Mouse (Mus musculus) neural tube, embryonic 13.5 days (tissue): ENCODE measurements around the gene Nr2c1. TPM values are rescaled to one million over a fixed set of nuclear protein-coding genes. Genes with fewer than 3 reads are reported as not detected.

ENCODE experiments used
- ATAC-seq: fragments of 200-750 bp; cut with Nextera tagmentation; 2 replicates; pipeline ENCODE4 v1.8.0; 2017; ENCODE audit warnings: low read depth, mild to moderate bottlenecking, moderate TSS enrichment, moderate library complexity
- H3K27ac ChIP-seq: fragments of 300-500 bp; sonication (generic); replicated peaks from 2 replicates; pipeline ENCODE4 v1.5.1; 2015; ENCODE audit warnings: moderate library complexity, mild to moderate bottlenecking, inconsistent platforms
- H3K27me3 ChIP-seq: fragments of 300-500 bp; sonication (generic); 2 replicates; pipeline ENCODE4 v1.6.1; 2015; ENCODE audit warnings: mild to moderate bottlenecking, inconsistent platforms
- H3K36me3 ChIP-seq: fragments of 300-500 bp; sonication (generic); 2 replicates; pipeline ENCODE4 v1.6.1; 2015; ENCODE audit warnings: mild to moderate bottlenecking, inconsistent platforms
- H3K4me1 ChIP-seq: fragments of 300-500 bp; sonication (generic); replicated peaks from 2 replicates; pipeline ENCODE4 v1.6.1; 2015; ENCODE audit warnings: inconsistent platforms
- H3K4me2 ChIP-seq: fragments of 300-500 bp; sonication (generic); 2 replicates; pipeline ENCODE4 v1.6.1; 2015; ENCODE audit warnings: inconsistent platforms, mild to moderate bottlenecking, moderate library complexity
- H3K4me3 ChIP-seq: fragments of 300-500 bp; sonication (generic); 2 replicates; pipeline ENCODE4 v1.5.1; 2015; ENCODE audit warnings: mild to moderate bottlenecking, inconsistent platforms
- H3K9ac ChIP-seq: fragments of 300-500 bp; sonication (generic); 2 replicates; pipeline ENCODE4 v1.6.1; 2015; ENCODE audit warnings: moderate library complexity, mild to moderate bottlenecking, inconsistent platforms
- H3K9me3 ChIP-seq: fragments of 300-500 bp; sonication (generic); 2 replicates; pipeline ENCODE4 v1.6.1; 2016; ENCODE audit warnings: inconsistent platforms
- WGBS: fragments of 180-500 bp; shearing (Covaris S2); methylation state at CpG from one replicate; pipeline ENCODE4 v1.1.7; 2015; 5-methylcytosine and 5-hydroxymethylcytosine counted together
- polyA plus RNA-seq: library from polyadenylated mRNA; unstranded; fragments of >200 nt; fragmentation: Nextera tagmentation; extraction: Ambion mirVana; gene quantifications from 2 replicates; pipeline ENCODE4 v1.2.1, GENCODE M21; 2015

Nr2c1 gene
- polyA plus RNA-seq, 1 experiment from 2014 or later, result 8.3 TPM

DNA sequence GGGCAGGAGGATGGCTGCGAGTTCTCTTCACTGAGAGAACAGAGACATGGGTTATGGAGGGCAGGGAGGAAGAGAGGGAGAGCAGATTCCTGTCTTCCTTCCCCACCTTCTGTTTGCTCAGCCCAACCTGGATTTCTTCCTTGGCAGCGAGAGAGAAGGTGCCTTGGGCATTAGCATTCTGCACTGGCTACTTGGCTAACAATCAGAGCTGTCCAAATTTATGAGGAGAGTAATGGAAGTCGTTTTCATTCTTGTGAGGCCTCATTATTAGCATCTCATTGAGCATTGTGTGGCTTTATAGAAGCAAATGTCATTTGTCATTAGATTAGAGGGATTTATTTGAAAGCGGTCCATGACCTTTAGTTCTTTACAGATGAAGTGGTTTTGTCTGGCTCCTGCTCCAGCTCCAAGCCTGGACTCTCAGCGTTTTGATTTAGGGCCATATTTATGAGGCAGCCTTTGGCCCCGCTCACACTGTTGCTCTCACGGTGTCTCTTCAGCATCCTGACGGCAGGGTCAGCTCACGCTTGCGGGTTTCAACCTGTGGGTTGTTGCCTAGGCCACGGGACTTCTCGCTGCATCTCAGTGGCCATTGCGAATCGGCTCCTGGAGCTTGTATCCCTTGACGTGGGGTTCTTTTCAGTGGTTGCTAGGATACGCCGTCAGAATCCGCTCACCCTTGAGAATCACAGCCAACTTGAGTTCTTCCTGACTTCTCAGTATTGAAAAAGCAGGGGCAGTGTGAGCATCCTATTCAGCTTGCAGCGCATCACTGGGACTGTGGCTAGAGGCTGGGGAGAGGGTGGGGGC is 82.6 kb downstream of the Nr2c1 start:
- H3K4me3 ChIP-seq, result no peak overlapping the region
- no peaks in the 10 kb centered on the region for H3K36me3 ChIP-seq
- H3K9me3 ChIP-seq, result no peaks in the 10 kb centered on the region
- H3K4me1 ChIP-seq, result peaks cover 28% of the 10 kb centered on the region
- H3K27ac ChIP-seq, result peak overlapping the region; percentile 72
- no peaks in the 10 kb centered on the region for H3K27me3 ChIP-seq
- ATAC-seq, result peak; percentile 92
- peak overlapping the region; percentile 32 for H3K4me2 ChIP-seq
- WGBS, result 18% methylated on average over 19 of the region's 19 CpGs
- no peak overlapping the region for H3K9ac ChIP-seq

- Histone ChIP-seq H3K36me3 (no peaks in the 10 kb centered on the region), H3K27ac (peak overlapping the region; percentile 72), H3K4me2 (peak overlapping the region; percentile 32), H3K27me3 (no peaks in the 10 kb centered on the region), H3K9me3 (no peaks in the 10 kb centered on the region), H3K4me3 (no peak overlapping the region), H3K9ac (no peak overlapping the region), H3K4me1 (peaks cover 28% of the 10 kb centered on the region)
- WGBS, result 53% methylated on average over 6 of the region's 6 CpGs
- peak; percentile 64; the same call in 1 of the 2 replicates for ATAC-seq
These were observed 83.2 kb downstream of the Nr2c1 start for GRCm38 (mm10) chr10:94231025-94231424.

- Histone ChIP-seq H3K4me3 (no peak overlapping the region), H3K27me3 (no peaks in the 10 kb centered on the region), H3K9ac (no peak overlapping the region), H3K9me3 (no peaks in the 10 kb centered on the region), H3K4me1 (peaks cover 25% of the 10 kb centered on the region), H3K36me3 (no peaks in the 10 kb centered on the region), H3K4me2 (no peak overlapping the region), H3K27ac (no peak overlapping the region)
- 56% methylated on average over 4 of the region's 4 CpGs for WGBS
- no peak for ATAC-seq
These were observed 87.4 kb downstream of the Nr2c1 start for GRCm38 (mm10) chr10:94235200-94235599.

DNA sequence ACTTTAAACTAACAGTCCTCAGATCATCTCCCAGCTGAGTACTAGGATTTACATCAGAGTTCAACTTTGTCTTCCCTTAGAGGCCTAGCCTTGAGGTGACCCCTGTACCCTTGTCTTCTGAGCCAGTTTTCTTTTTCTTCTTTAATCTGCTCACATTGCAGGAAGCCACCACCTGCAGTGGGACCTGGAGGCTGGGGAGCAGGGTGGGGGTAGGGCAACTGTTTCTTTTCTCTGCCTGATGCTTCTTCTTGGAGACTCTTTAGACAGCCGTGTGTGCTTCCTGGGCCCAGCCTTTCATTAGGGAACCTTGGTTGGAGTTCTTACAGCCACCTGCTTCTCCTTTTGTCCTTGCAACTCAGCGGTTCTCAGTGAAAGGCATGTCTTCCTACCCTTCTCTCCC is 93.5 kb downstream of the Nr2c1 start:
- no peak for ATAC-seq
- H3K9me3 ChIP-seq, result no peaks in the 10 kb centered on the region
- H3K9ac ChIP-seq, result no peak overlapping the region
- H3K4me3 ChIP-seq, result no peak overlapping the region
- 70% methylated on average over 2 of the region's 2 CpGs for WGBS
- no peak overlapping the region for H3K4me2 ChIP-seq
- no peaks in the 10 kb centered on the region for H3K4me1 ChIP-seq
- no peaks in the 10 kb centered on the region for H3K36me3 ChIP-seq
- no peaks in the 10 kb centered on the region for H3K27me3 ChIP-seq
- no peak overlapping the region for H3K27ac ChIP-seq

Other genes with a start within 250 kb of the Nr2c1 start
- 49.9 and 61.0 TPM in 2 replicates for gene Vezt, start 112.2 kb upstream of the Nr2c1 start, polyA plus RNA-seq
- gene Fgd6, start 112.0 kb upstream of the Nr2c1 start, polyA plus RNA-seq, result 2.7 and 3.2 TPM in 2 replicates
- 388 and 433 TPM in 2 replicates for gene Ndufa12, start 50.7 kb downstream of the Nr2c1 start, polyA plus RNA-seq
- gene Gm4792, start 150.7 kb downstream of the Nr2c1 start, polyA plus RNA-seq, result not detected in 2 replicates
- 12.0 and 12.9 TPM in 2 replicates for gene Tmcc3, start 163.9 kb downstream of the Nr2c1 start, polyA plus RNA-seq